Mouse (Mus musculus): ENCODE data around the gene Mtmr1.

The Mtmr1 gene

GRCm38 (mm10) chrX:71442916-71443315, 78.4 kb downstream of the Mtmr1 start:
- no peak for DNase-seq (ENCODE audit: low spot score)

- no peak for DNase-seq (ENCODE audit: low spot score)
These were observed 91.6 kb downstream of the Mtmr1 start for GRCm38 (mm10) chrX:71456078-71456737.

- no peak for DNase-seq (ENCODE audit: low spot score)
These were observed 99.7 kb downstream of the Mtmr1 start for GRCm38 (mm10) chrX:71464138-71464826.

GRCm38 (mm10) chrX:71465417-71465816, 100.9 kb downstream of the Mtmr1 start:
- no peak for DNase-seq (ENCODE audit: low spot score)

GRCm38 (mm10) chrX:71467491-71467890, 102.9 kb downstream of the Mtmr1 start:
- peak; percentile 3 for DNase-seq (ENCODE audit: low spot score)
